Mouse (Mus musculus) CH12.LX (cell line): ENCODE results near the gene Casp9. TPM values are rescaled to one million over a fixed set of nuclear protein-coding genes. Genes with fewer than 3 reads are reported as not detected.

ENCODE experiments used
- DNase-seq: peaks from one replicate; pipeline ENCODE4 v3.0.0-alpha.2; 2013; ENCODE audit errors: extremely low read depth
- H3K27ac ChIP-seq: 2 replicates; pipeline ENCODE4 v1.5.1; 2012; ENCODE audit warnings: low read depth, mild to moderate bottlenecking, control low read depth, moderate library complexity; ENCODE audit not compliant: insufficient read depth
- H3K27me3 ChIP-seq: replicated peaks from 2 replicates; pipeline ENCODE3; 2012; ENCODE audit warnings: inconsistent platforms
- H3K36me3 ChIP-seq, 2 experiments: replicated peaks in 1 of 2; 2 replicates each; pipeline versions ENCODE3 to v1.6.1; 2012; ENCODE audit warnings: inconsistent platforms in 1 of 2, low read length in 1 of 2, mild to moderate bottlenecking in 1 of 2, mixed read lengths in 1 of 2, moderate library complexity in 1 of 2; ENCODE audit not compliant: control insufficient read depth in 1 of 2, insufficient read depth in 1 of 2
- H3K4me1 ChIP-seq, 2 experiments: 2 replicates each; pipeline ENCODE4 v1.6.1; 2012; ENCODE audit warnings: inconsistent platforms in 1 of 2, moderate library complexity in 1 of 2; ENCODE audit not compliant: insufficient read depth in 2 of 2, control insufficient read depth in 1 of 2
- H3K4me2 ChIP-seq: 2 replicates; pipeline ENCODE4 v1.6.1; 2012; ENCODE audit warnings: low read depth, mild to moderate bottlenecking, control low read depth; ENCODE audit not compliant: poor library complexity, insufficient read depth, severe bottlenecking
- H3K4me3 ChIP-seq, 3 experiments: fragments of 150-350 bp in 1 of 3; sonication (generic) in 1 of 3; replicated peaks in 1 of 3; 2 replicates each; pipeline versions ENCODE3 to v1.5.1; 2011 to 2012; ENCODE audit warnings: low read depth in 2 of 3, low read length in 2 of 3, mild to moderate bottlenecking in 2 of 3, moderate library complexity in 2 of 3, control low read depth in 1 of 3, improper control_type of control experiment in 1 of 3, inconsistent platforms in 1 of 3, mixed read lengths in 1 of 3; ENCODE audit not compliant: poor library complexity in 1 of 3
- H3K79me2 ChIP-seq: replicated peaks from 2 replicates; pipeline ENCODE4 v1.6.1; 2012; ENCODE audit warnings: mild to moderate bottlenecking, moderate library complexity; ENCODE audit not compliant: control insufficient read depth, poor library complexity, insufficient read depth, severe bottlenecking; ENCODE audit errors: extremely low read depth
- H3K9ac ChIP-seq: 2 replicates; pipeline ENCODE4 v1.6.1; 2012; ENCODE audit warnings: low read depth, mild to moderate bottlenecking, control low read depth, moderate library complexity; ENCODE audit not compliant: insufficient read depth
- H3K9me3 ChIP-seq: replicated peaks from 2 replicates; pipeline ENCODE3; 2012; ENCODE audit warnings: low read length, inconsistent platforms, mixed read lengths
- BHLHE40 ChIP-seq: IDR thresholded peaks from 2 replicates; pipeline ENCODE4 v1.6.1; 2011; ENCODE audit warnings: mild to moderate bottlenecking, low read depth, low read length, improper control_type of control experiment
- CHD1 ChIP-seq: IDR thresholded peaks from 2 replicates; pipeline ENCODE4 v1.6.1; 2012; ENCODE audit warnings: low read depth, low read length, improper control_type of control experiment, inconsistent platforms
- CHD2 ChIP-seq: IDR thresholded peaks from 2 replicates; pipeline ENCODE4 v1.6.1; 2011; ENCODE audit warnings: low read length, improper control_type of control experiment
- CTCF ChIP-seq, 2 experiments: IDR thresholded peaks in 1 of 2; conservative IDR thresholded peaks in 1 of 2; 2 replicates each; pipeline ENCODE4 v1.5.1; 2011 to 2012; ENCODE audit warnings: low read depth in 2 of 2, low read length in 2 of 2, improper control_type of control experiment in 1 of 2, inconsistent platforms in 1 of 2, mild to moderate bottlenecking in 1 of 2, moderate library complexity in 1 of 2
- E2F4 ChIP-seq: IDR thresholded peaks from 2 replicates; pipeline ENCODE4 v1.6.1; 2011; ENCODE audit warnings: low read depth, low read length, improper control_type of control experiment; ENCODE audit not compliant: insufficient replicate concordance
- ELF1 ChIP-seq: IDR thresholded peaks from 2 replicates; pipeline ENCODE4 v1.6.1; 2014; ENCODE audit warnings: low read depth, mild to moderate bottlenecking, inconsistent platforms, low read length, improper control_type of control experiment
- EP300 ChIP-seq: IDR thresholded peaks from 2 replicates; pipeline ENCODE4 v1.6.1; 2011; ENCODE audit warnings: low read length, improper control_type of control experiment
- ETS1 ChIP-seq: conservative IDR thresholded peaks from 2 replicates; pipeline ENCODE4 v1.6.1; 2012; ENCODE audit warnings: low read depth, mild to moderate bottlenecking, inconsistent platforms, low read length, improper control_type of control experiment, moderate library complexity
- GABPA ChIP-seq: IDR thresholded peaks from 2 replicates; pipeline ENCODE4 v1.6.1; 2012; ENCODE audit warnings: low read depth, low read length, improper control_type of control experiment, inconsistent platforms; ENCODE audit not compliant: insufficient replicate concordance
- IRF4 ChIP-seq: IDR thresholded peaks from 2 replicates; pipeline ENCODE4 v1.6.1; 2014; ENCODE audit warnings: low read depth, mild to moderate bottlenecking, inconsistent platforms, low read length, improper control_type of control experiment
- KAT2A ChIP-seq: IDR thresholded peaks from 2 replicates; pipeline ENCODE4 v1.6.1; 2012; ENCODE audit warnings: low read length, improper control_type of control experiment, inconsistent platforms; ENCODE audit not compliant: insufficient replicate concordance
- MAX ChIP-seq: IDR thresholded peaks from 2 replicates; pipeline ENCODE4 v1.6.1; 2011; ENCODE audit warnings: low read length, improper control_type of control experiment
- MAZ ChIP-seq: IDR thresholded peaks from 2 replicates; pipeline ENCODE4 v1.6.1; 2012; ENCODE audit warnings: low read depth, mild to moderate bottlenecking, inconsistent platforms, low read length, improper control_type of control experiment, moderate library complexity
- MEF2A ChIP-seq: IDR thresholded peaks from 2 replicates; pipeline ENCODE4 v1.6.1; 2014; ENCODE audit warnings: low read depth, mild to moderate bottlenecking, inconsistent platforms, low read length, improper control_type of control experiment, borderline replicate concordance
- MXI1 ChIP-seq: IDR thresholded peaks from 2 replicates; pipeline ENCODE4 v1.6.1; 2011; ENCODE audit warnings: mild to moderate bottlenecking, low read depth, low read length, improper control_type of control experiment
- MYC ChIP-seq: IDR thresholded peaks from 2 replicates; pipeline ENCODE4 v1.6.1; 2011; ENCODE audit warnings: low read depth, mild to moderate bottlenecking, improper control_type of control experiment, low read length
- NELFE ChIP-seq: IDR thresholded peaks from 2 replicates; pipeline ENCODE4 v1.6.1; 2011; ENCODE audit warnings: low read depth, low read length, improper control_type of control experiment
- PAX5 ChIP-seq: IDR thresholded peaks from 2 replicates; pipeline ENCODE4 v1.6.1; 2012; ENCODE audit warnings: low read length, inconsistent platforms, mixed read lengths
- POLR2AphosphoS2 ChIP-seq: IDR thresholded peaks from 2 replicates; pipeline ENCODE4 v1.6.1; 2011; ENCODE audit warnings: low read depth, low read length, improper control_type of control experiment
- RAD21 ChIP-seq: IDR thresholded peaks from 2 replicates; pipeline ENCODE4 v1.6.1; 2011; ENCODE audit warnings: low read depth, mild to moderate bottlenecking, low read length, improper control_type of control experiment, moderate library complexity
- RCOR1 ChIP-seq: conservative IDR thresholded peaks from 2 replicates; pipeline ENCODE4 v1.6.1; 2012; ENCODE audit warnings: low read depth, mild to moderate bottlenecking, inconsistent platforms, low read length, improper control_type of control experiment
- SIN3A ChIP-seq: IDR thresholded peaks from 2 replicates; pipeline ENCODE4 v1.6.1; 2012; ENCODE audit warnings: low read length, improper control_type of control experiment, inconsistent platforms
- SMC3 ChIP-seq: IDR thresholded peaks from 2 replicates; pipeline ENCODE4 v1.6.1; 2011; ENCODE audit warnings: low read depth, low read length, improper control_type of control experiment
- TBP ChIP-seq: conservative IDR thresholded peaks from 2 replicates; pipeline ENCODE4 v1.6.1; 2011; ENCODE audit warnings: low read depth, low read length, improper control_type of control experiment
- UBTF ChIP-seq: IDR thresholded peaks from 2 replicates; pipeline ENCODE4 v1.6.1; 2012; ENCODE audit warnings: low read depth, mild to moderate bottlenecking, inconsistent platforms, low read length, improper control_type of control experiment, moderate library complexity
- USF1 ChIP-seq: IDR thresholded peaks from 2 replicates; pipeline ENCODE4 v1.6.1; 2014; ENCODE audit warnings: low read depth, mild to moderate bottlenecking, inconsistent platforms, low read length, improper control_type of control experiment
- USF2 ChIP-seq: conservative IDR thresholded peaks from 2 replicates; pipeline ENCODE4 v1.6.1; 2011; ENCODE audit warnings: low read depth, low read length, improper control_type of control experiment
- ZKSCAN1 ChIP-seq: IDR thresholded peaks from 2 replicates; pipeline ENCODE4 v1.6.1; 2012; ENCODE audit warnings: low read depth, inconsistent platforms, low read length, improper control_type of control experiment, borderline replicate concordance
- ZNF384 ChIP-seq: IDR thresholded peaks from 2 replicates; pipeline ENCODE4 v1.6.1; 2012; ENCODE audit warnings: low read depth, low read length, improper control_type of control experiment, inconsistent platforms
- dilution Hi-C: fragments of 300-500 bp; cut with MboI; formaldehyde crosslinking; loops from 2 replicates; pipeline ENCODE4 v1.14.3; 2020; ENCODE audit warnings: low sequenced_read_pairs; ENCODE audit not compliant: extremely low pct_unique_long_range_greater_than_20kb, extremely low pct_ligation_motif_present
- in situ Hi-C: fragments of 300-500 bp; cut with MboI; formaldehyde crosslinking; loops from 3 replicates; pipeline ENCODE4 v1.14.3; 2019; ENCODE audit warnings: low sequenced_read_pairs, low pct_ligation_motif_present, low pct_unique_long_range_greater_than_20kb, mixed read lengths
- polyA plus RNA-seq: library from polyadenylated mRNA; unstranded; fragments of >175 nt; gene quantifications from 2 replicates; pipeline ENCODE4 v1.2.1, GENCODE M21; 2012; ENCODE audit warnings: low read depth; ENCODE audit not compliant: insufficient read length
- total RNA-seq, 2 experiments: library from RNA; depleted of rRNA; stranded (reverse); fragments of 300-350 nt in 1 of 2; fragments of >200 nt in 1 of 2; gene quantifications; 2 replicates each; pipeline ENCODE4 v1.2.3; 2012 to 2014

Casp9 gene
- total and polyA plus RNA-seq, 3 experiments, result 5.2 to 15.3 (median 14.5) TPM

GRCm38 (mm10) chr4:141804105-141804504, 10.7 kb downstream of the Casp9 start:
- in situ Hi-C loops, result no loop called here
- peak; percentile 71 for DNase-seq
- H3K4me1 ChIP-seq, result peaks cover 3 to 25% of the 10 kb centered on the region in 2 experiments; a peak in 3 of 4 replicates
- no peaks in the 10 kb centered on the region for H3K27me3 ChIP-seq
- TF ChIP-seq USF1 (no peak), POLR2AphosphoS2 (no peak), CTCF (conservative IDR thresholded peaks at IDR 0.05 in 1 of 2, IDR thresholded peaks at IDR 0.05 in 1 of 2; ENCODE audit: low read depth in 2 of 2, low read length in 2 of 2) (peak in 1 of 2 experiments; percentile 60; a peak in 2 of 4 replicates), MAZ (no peak), ELF1 (no peak), EP300 (no peak), MYC (no peak), ZKSCAN1 (no peak), NELFE (no peak), GABPA (no peak), CHD1 (no peak), TBP (no peak), UBTF (no peak), IRF4 (no peak), ETS1 (no peak), MEF2A (no peak), RCOR1 (no peak), PAX5 (no peak), E2F4 (no peak), MAX (no peak), MXI1 (no peak), SIN3A (no peak), ZNF384 (peak; percentile 85), USF2 (no peak), CHD2 (no peak), RAD21 (peak; percentile 50), BHLHE40 (no peak), KAT2A (no peak), SMC3 (peak; percentile 59)
- dilution Hi-C loops, result no loop called here
- no peak overlapping the region for H3K9ac ChIP-seq
- H3K27ac ChIP-seq, result no peak overlapping the region
- H3K4me3 ChIP-seq, result no peak overlapping the region
- peaks cover 37 to 52% of the 10 kb centered on the region in 2 experiments for H3K36me3 ChIP-seq
- no peaks in the 10 kb centered on the region for H3K9me3 ChIP-seq
- no peak overlapping the region for H3K4me2 ChIP-seq
- H3K79me2 ChIP-seq, result no peaks in the 10 kb centered on the region
